Mouse (Mus musculus): ENCODE results near the gene Lurap1l.
"Not testable (repeated sequence)": the region's sequence is repeated elsewhere in the genome, so short reads cannot be mapped to it uniquely, and the experiment has no call there.

The Lurap1l gene

DNA sequence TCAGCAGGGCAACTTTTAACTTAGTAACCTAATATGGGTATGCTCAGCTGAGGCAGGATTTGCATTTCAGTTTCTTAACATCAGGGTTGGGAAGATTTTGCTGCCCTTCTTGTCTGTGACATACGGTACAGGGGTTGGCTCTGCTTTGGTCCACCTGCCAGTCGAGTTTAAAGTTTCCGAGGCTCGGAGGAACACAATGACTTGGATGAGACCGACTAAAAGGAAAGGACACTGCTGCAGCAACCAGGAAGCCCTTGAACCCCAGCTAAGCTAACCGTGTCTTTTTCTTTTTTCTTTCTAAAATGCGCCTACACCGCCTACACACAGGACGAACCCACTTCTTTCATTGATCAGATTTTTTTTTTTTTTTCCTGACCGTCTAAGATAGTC lies at the start of gene Lurap1l:
Gene Lurap1l (plus strand): TSS at position 166 of the 390 bp plus-strand sequence.
- DNase-seq: no peak

DNA sequence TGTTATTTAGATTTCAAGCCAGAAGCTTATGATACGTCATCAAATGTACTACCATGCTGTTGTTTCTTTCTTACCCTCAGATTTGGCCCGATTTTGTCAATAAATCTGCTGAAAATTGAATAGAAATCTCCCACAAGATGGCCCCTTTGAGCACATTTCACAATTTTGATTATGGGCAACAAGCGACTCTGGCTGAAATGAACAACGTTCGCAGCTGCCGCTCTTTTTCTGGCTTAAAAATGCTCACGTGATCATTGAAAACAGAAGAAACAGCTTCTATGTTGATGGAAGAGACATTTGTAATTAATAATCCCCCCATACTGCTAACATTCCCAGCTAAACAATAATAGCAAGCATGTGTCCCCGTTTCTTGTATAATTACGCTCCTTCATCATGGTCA lies 47.5 kb upstream of the Lurap1l start:
- DNase-seq: no peak

DNA sequence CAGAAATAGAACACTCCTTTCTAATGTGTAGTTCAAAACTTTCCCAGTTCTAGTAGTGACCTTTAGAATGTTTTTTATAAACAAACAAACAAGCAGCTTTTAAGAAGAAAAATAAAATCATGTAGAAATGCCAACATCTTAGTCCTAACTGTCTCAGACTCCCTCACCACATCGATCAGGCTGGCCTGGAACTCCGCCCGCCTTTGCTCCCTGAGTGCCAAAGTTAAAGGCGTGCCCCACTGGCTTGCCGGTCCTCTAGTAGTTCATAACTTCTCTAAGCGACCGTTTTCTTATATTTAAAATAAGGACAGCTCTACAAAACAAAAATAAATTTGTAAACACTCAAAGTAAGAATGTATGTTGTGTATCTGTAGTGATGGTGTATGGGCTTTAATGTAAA lies 46.5 kb upstream of the Lurap1l start:
- DNase-seq: no peak

GRCm38 (mm10) chr4:80864511-80864922 lies 45.9 kb upstream of the Lurap1l start:
- no peak for DNase-seq

GRCm38 (mm10) chr4:80866065-80866464 lies 44.4 kb upstream of the Lurap1l start:
- DNase-seq: no peak

GRCm38 (mm10) chr4:80869598-80869997 lies 40.8 kb upstream of the Lurap1l start:
- no peak for DNase-seq

GRCm38 (mm10) chr4:80872847-80873644 lies 37.4 kb upstream of the Lurap1l start:
- no peak for DNase-seq

GRCm38 (mm10) chr4:80874121-80874859 lies 36.2 kb upstream of the Lurap1l start:
- no peak for DNase-seq

DNA sequence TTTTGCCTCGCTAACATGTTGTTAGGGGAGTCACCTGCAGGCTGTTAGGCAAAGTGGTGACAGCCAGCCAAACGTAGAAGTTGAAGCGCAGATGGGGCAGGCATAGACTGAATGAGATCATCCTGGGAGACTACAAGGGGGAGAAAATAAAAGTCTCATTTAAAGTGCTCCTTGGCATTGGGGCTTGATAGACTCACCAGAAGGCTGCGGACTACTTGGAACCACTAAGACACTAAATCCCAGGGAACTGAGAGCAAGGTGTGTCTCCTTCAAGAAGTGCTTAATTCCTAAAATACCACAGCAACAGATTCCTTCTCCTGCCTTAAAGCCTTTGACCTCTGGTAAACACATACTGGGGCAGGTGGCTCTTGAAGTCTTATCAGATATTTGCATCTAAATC lies 35.4 kb upstream of the Lurap1l start:
- no peak for DNase-seq

GRCm38 (mm10) chr4:80881996-80882599 lies 28.3 kb upstream of the Lurap1l start:
- no peak for DNase-seq

- no peak for DNase-seq
Measured at GRCm38 (mm10) chr4:80886631-80887030, 23.8 kb upstream of the Lurap1l start.

- DNase-seq: no peak
Measured at GRCm38 (mm10) chr4:80891004-80891403, 19.4 kb upstream of the Lurap1l start.

- no peak for DNase-seq
Measured at GRCm38 (mm10) chr4:80895278-80895894, 15.1 kb upstream of the Lurap1l start.

- DNase-seq: no peak
Measured at GRCm38 (mm10) chr4:80906726-80907125, 3.7 kb upstream of the Lurap1l start.

DNA sequence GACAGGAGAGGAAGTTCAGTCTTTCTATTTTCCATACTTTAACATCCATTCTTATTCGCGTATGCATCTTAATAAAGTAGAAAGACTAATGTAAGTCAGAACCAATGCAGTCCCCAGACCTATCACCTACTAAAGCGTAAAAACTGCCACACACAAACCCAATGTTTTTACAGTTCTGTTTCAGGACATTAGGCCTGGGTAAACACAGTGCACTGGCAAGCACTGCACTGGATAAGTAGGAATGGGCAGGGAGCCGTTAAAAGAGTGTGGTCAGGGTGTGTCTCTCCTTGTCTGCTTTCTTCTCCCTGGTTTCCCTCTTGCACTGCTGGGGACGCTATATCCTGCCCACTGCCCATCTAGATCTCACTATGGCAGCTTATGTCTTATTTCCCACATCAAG lies 2.5 kb upstream of the Lurap1l start:
- no peak for DNase-seq

DNA sequence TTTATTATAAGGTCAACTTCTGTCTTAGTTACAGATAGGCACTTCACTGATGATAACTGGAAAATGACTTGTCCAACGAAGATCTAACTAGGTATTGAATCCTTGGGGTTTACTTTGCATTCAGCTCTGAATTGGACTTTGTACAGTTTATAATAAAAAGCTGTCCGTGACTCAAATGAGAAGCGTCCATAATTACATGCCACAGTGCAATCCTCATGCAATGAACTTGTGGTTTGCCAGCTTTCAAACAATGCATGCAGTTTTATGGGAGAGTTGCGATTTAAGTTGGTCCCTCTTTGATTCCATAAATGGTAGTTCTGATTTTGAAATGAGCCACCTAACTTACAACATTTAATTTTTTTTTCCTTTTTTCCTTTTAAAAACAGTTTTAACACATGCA lies 1.5 kb upstream of the Lurap1l start:
- DNase-seq: no peak

- no peak for DNase-seq
Measured at GRCm38 (mm10) chr4:80910871-80911701, 640 bp downstream of the Lurap1l start.

- no peak for DNase-seq
Measured at GRCm38 (mm10) chr4:80911706-80912540, 1.5 kb downstream of the Lurap1l start.

DNA sequence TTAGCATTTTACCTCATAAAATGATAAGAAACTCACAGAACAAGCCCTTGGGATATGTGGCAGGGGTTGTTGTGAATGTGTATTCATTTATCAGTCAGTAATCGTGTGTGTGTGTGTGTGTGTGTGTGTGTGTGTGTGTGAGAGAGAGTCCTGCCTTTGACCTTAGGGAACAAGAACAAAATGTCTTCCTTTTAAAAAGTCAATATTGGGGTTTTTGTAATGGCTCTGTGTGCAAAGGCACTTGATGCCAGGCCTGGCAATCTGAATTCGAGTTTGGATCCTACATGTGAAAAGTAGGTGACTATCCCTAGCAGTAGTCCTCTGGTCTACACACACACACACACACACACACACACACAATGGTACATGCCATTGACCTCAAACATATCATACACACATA lies 4.8 kb downstream of the Lurap1l start:
- DNase-seq: no peak

DNA sequence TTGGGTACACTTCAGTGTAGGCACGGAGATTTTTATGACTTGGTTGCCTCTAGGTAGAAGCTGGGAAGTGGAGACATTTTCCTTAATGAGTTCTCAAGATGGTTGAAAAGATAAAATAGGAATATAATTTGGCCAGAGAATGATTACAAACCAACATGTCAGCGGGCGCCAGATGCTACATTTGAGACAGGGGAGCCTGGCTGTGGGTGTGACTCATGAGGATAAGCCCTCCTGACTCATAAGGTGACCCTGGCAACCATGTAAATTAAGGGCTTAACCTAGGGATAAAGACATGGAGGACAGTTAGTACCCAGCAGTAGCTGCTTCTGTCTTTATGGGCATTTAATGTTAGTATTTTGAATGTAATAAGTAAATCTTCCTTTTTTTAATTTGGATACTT lies 6.2 kb downstream of the Lurap1l start:
- no peak for DNase-seq

- DNase-seq: not testable (repeated sequence)
Measured at GRCm38 (mm10) chr4:80917128-80917527, 6.7 kb downstream of the Lurap1l start.

DNA sequence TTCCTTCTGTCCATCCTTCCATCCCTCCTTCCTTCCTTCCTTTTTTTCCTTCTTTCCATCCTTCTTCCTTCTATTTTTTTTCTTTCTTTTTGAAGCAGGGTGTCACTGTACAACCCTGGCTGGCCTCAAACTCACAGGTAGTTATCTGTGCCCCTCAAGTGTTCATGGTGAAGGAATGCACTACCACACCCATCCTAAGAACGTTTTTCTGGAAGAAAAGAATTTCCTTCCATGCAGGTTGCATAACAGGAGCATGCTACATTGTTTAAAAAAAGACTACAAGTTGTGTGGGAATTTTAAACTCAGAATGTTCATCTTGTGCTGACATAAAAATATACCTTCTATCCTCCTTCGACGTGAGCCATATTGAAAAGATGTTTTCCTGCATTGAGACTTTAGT lies 7.4 kb downstream of the Lurap1l start:
- no peak for DNase-seq
